Mouse (Mus musculus): ENCODE measurements at regions not wholly inside any gene's neighbourhood (a gene's known extent, or its start where the extent isn't known, plus 50 kb on each side); places are given as distances from the start of the nearest gene placed in this dataset.

- TF ChIP-seq CTCF (IDR thresholded peaks at IDR 0.05; ENCODE audit: borderline replicate concordance, insufficient read depth, low read length) (no peak), POLR2A (IDR thresholded peaks at IDR 0.05; ENCODE audit: low read depth, low read length) (no peak)
Observed at GRCm38 (mm10) chr8:8489784-8490183, 171.3 kb downstream of the Efnb2 start.

Data from embryonic fibroblast, embryonic 13.5 days (primary cell).